Mouse (Mus musculus) heart, postnatal 0 days (tissue): ENCODE measurements around the gene Clec11a. TPM values are rescaled to one million over a fixed set of nuclear protein-coding genes. Genes with fewer than 3 reads are reported as not detected.

Source experiments
- ATAC-seq: fragments of 200-750 bp; cut with Nextera tagmentation; 2 replicates; pipeline ENCODE4 v1.8.0; 2017; ENCODE audit warnings: low read depth, moderate number of reproducible peaks, moderate library complexity; ENCODE audit not compliant: insufficient read depth
- DNase-seq: peaks from one replicate; pipeline ENCODE4 v3.0.0-alpha.2; 2016; ENCODE audit warnings: low spot score
- H3K27ac ChIP-seq: fragments of 300-500 bp; sonication (generic); 2 replicates; pipeline ENCODE4 v1.5.1; 2014; ENCODE audit warnings: low read depth, mild to moderate bottlenecking
- H3K27me3 ChIP-seq: fragments of 300-500 bp; sonication (generic); 2 replicates; pipeline ENCODE4 v1.6.1; 2014; ENCODE audit warnings: low read length, mixed read lengths; ENCODE audit not compliant: control insufficient read depth, insufficient read depth
- H3K36me3 ChIP-seq: fragments of 300-500 bp; sonication (generic); replicated peaks from 2 replicates; pipeline ENCODE4 v1.6.1; 2014; ENCODE audit warnings: low read length, mixed read lengths; ENCODE audit not compliant: control insufficient read depth, insufficient read depth
- H3K4me1 ChIP-seq: fragments of 300-500 bp; sonication (generic); 2 replicates; pipeline ENCODE4 v1.6.1; 2014; ENCODE audit warnings: antibody characterized with exemption; ENCODE audit not compliant: control insufficient read depth, insufficient read depth
- H3K4me2 ChIP-seq: fragments of 300-500 bp; sonication (generic); 2 replicates; pipeline ENCODE4 v1.6.1; 2014; ENCODE audit warnings: low read depth, mild to moderate bottlenecking, low read length, moderate library complexity
- H3K4me3 ChIP-seq: fragments of 300-500 bp; sonication (generic); 2 replicates; pipeline ENCODE4 v1.5.1; 2014; ENCODE audit warnings: low read depth, low read length
- H3K9ac ChIP-seq: fragments of 300-500 bp; sonication (generic); replicated peaks from 2 replicates; pipeline ENCODE4 v1.6.1; 2014; ENCODE audit warnings: low read depth, low read length, mixed read lengths
- H3K9me3 ChIP-seq: fragments of 300-500 bp; sonication (generic); replicated peaks from 2 replicates; pipeline ENCODE4 v1.6.1; 2016; ENCODE audit warnings: low read length; ENCODE audit not compliant: control insufficient read depth
- CTCF ChIP-seq: IDR thresholded peaks from 2 replicates; pipeline ENCODE4 v1.5.1; 2016; ENCODE audit warnings: antibody characterized with exemption, control low read depth, low read depth
- EP300 ChIP-seq: IDR thresholded peaks from 2 replicates; pipeline ENCODE4 v1.6.1; 2016; ENCODE audit warnings: antibody characterized with exemption, low read depth
- WGBS: fragments of 180-500 bp; shearing (Covaris S2); extraction: QIAGEN DNeasy Blood & Tissue Kit; methylation state at CpG from one replicate; pipeline ENCODE4 v1.1.7; 2014; 5-methylcytosine and 5-hydroxymethylcytosine counted together
- polyA plus RNA-seq: library from polyadenylated mRNA; unstranded; fragments of >200 nt; fragmentation: Nextera tagmentation; extraction: Ambion mirVana; gene quantifications from 2 replicates; pipeline ENCODE4 v1.2.1, GENCODE M21; 2015
- total RNA-seq: library from RNA; depleted of rRNA; stranded (reverse); fragments of >200 nt; gene quantifications from 2 replicates; pipeline ENCODE4 v1.2.3, GENCODE M21; 2014; ENCODE audit warnings: low replicate concordance

The Clec11a gene
- total and polyA plus RNA-seq, 2 experiments from 2014 or later, result 1.00 to 1.4 TPM

DNA sequence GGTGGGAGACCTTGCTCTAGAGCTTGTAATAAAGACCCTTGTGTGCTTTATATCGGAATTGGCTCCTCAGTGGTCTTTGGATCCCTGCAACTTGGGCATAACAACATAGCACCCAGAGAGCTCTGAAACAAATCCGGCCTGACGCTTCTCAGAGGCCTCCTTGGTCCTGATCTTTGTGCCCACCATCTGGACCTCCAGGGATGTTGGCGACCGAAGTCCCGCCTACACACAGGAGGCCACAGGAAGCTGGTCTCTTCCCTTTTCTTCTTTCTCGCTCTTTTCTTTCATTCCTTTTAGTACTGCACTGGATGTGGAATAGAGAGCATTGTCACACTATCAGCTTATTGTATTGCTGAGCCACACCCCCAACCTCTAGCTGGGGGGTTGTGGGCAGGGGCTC lies 33.3 kb downstream of the Clec11a start:
- ATAC-seq (no peak), DNase-seq (no peak)
- Histone ChIP-seq H3K9ac (no peak overlapping the region), H3K4me1 (no peaks in the 10 kb centered on the region), H3K9me3 (no peaks in the 10 kb centered on the region), H3K36me3 (no peaks in the 10 kb centered on the region), H3K4me3 (no peak overlapping the region), H3K27ac (no peak overlapping the region), H3K27me3 (0 out of 2 replicates have a peak, but pooled peaks cover 15% of the 10 kb centered on the region), H3K4me2 (no peak overlapping the region)
- TF ChIP-seq EP300 (no peak), CTCF (no peak)
- 56% methylated on average over 7 of the region's 7 CpGs for WGBS

DNA sequence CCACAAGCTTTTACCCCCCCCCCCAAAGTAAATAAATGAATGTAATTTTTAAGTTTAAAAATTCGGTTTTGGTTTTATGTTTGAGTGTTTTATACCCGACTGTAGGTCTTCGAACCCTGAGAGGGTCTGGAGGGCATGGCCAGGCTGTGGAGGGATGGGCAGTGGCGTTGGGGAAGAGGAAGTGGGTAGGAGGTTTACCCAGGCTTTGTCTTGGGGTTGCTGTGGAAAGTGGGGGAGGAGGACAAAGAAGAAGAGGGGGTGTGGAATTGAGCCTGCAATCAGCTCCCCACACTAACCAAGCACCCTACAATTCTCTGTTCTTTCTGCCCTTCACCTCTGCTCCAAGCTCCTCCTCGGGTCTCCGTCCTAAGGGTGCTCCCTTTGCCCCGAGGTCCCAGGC lies 34.2 kb downstream of the Clec11a start:
- Histone ChIP-seq H3K9ac (no peak overlapping the region), H3K4me1 (no peaks in the 10 kb centered on the region), H3K9me3 (no peaks in the 10 kb centered on the region), H3K27me3 (peaks cover 19% of the 10 kb centered on the region; the same call in 1 of the 2 replicates), H3K4me2 (no peak overlapping the region), H3K4me3 (no peak overlapping the region), H3K27ac (no peak overlapping the region), H3K36me3 (no peaks in the 10 kb centered on the region)
- TF ChIP-seq EP300 (no peak), CTCF (no peak)
- WGBS, result 83% methylated on average over 7 of the region's 7 CpGs
- DNase-seq (no peak), ATAC-seq (no peak)

DNA sequence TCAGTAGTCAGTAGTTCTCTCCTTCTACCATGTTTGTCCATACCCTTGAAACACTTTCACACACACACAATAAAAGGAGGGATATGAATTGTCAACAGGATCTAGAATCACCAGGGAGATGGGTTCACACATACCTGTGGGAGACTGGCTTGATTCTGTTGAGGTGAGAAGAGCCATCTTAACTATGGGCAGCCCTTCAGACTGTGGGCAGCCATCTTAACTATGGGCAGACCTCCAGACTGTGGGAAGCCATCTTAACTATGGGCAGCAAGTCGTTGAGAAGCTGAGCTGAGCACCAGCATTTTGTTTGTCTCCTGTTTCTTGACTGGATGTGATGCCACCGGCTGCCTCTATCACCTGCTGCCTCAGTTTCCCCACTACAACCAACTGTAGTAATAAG lies 35.4 kb downstream of the Clec11a start:
- Histone ChIP-seq H3K9me3 (no peaks in the 10 kb centered on the region), H3K27ac (no peak overlapping the region), H3K36me3 (no peaks in the 10 kb centered on the region), H3K4me3 (no peak overlapping the region), H3K27me3 (peaks cover 19% of the 10 kb centered on the region; the same call in 1 of the 2 replicates), H3K4me2 (no peak overlapping the region), H3K4me1 (no peaks in the 10 kb centered on the region), H3K9ac (no peak overlapping the region)
- 64% methylated on average over 2 of the region's 2 CpGs for WGBS
- no peak for DNase-seq
- ATAC-seq, result no peak
- TF ChIP-seq CTCF, result no peak
- no peak for TF ChIP-seq EP300

DNA sequence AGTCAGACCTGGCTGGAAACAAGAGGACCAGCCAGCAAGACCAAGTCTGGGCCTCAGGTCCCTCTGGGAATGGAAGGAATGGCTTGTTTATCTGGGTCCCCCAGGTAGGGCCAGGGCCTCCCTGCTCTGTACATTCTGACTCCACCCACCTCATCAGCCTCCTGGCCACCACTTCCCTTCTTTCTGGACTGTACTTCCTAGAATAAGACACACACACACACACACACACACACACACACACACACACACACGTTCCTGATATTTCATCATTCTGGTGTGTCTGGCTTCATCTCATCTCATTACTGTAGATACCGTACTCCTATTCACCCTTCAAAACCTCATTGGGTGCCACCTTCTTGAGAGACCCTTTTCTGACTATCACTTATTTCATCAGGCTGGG lies 37.3 kb downstream of the Clec11a start:
- ATAC-seq (no peak), DNase-seq (no peak)
- TF ChIP-seq EP300, result no peak
- no peak for TF ChIP-seq CTCF
- no peaks in the 10 kb centered on the region for H3K36me3 ChIP-seq
- no peak overlapping the region for H3K4me2 ChIP-seq
- H3K9me3 ChIP-seq, result no peaks in the 10 kb centered on the region
- 78% methylated on average over 2 of the region's 2 CpGs for WGBS
- H3K4me1 ChIP-seq, result no peaks in the 10 kb centered on the region
- H3K27ac ChIP-seq, result no peak overlapping the region
- H3K4me3 ChIP-seq, result no peak overlapping the region
- H3K9ac ChIP-seq, result no peak overlapping the region
- H3K27me3 ChIP-seq, result peaks cover 15% of the 10 kb centered on the region; the same call in 1 of the 2 replicates

DNA sequence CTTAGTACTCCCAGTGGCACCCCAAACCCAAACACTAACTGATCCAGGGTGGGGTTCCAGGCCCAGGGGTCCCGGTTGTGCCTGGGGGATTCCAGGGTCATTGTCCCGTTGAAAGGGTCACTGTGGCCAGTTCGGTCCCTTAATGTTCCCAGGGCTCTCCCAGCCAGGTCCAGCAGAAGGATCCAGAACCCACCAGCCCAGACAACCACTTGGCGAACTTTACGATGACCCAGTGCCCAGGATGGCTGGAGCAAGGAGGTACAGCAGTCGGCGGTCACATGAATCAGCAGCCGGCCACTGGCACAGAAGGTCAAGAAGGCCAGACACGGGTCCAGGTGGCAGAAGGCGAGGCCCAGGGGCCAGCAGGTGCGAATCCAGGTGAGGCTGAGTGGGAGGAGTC lies 38.6 kb downstream of the Clec11a start:
- DNase-seq, result no peak
- no peak overlapping the region for H3K4me3 ChIP-seq
- H3K27me3 ChIP-seq, result peaks cover 12% of the 10 kb centered on the region; the same call in 1 of the 2 replicates
- WGBS, result 71% methylated on average over 11 of the region's 11 CpGs
- no peak overlapping the region for H3K4me2 ChIP-seq
- H3K36me3 ChIP-seq, result no peaks in the 10 kb centered on the region
- ATAC-seq, result no peak
- no peak overlapping the region for H3K9ac ChIP-seq
- no peaks in the 10 kb centered on the region for H3K9me3 ChIP-seq
- H3K27ac ChIP-seq, result no peak overlapping the region
- no peaks in the 10 kb centered on the region for H3K4me1 ChIP-seq
- TF ChIP-seq EP300 (no peak), CTCF (no peak)

DNA sequence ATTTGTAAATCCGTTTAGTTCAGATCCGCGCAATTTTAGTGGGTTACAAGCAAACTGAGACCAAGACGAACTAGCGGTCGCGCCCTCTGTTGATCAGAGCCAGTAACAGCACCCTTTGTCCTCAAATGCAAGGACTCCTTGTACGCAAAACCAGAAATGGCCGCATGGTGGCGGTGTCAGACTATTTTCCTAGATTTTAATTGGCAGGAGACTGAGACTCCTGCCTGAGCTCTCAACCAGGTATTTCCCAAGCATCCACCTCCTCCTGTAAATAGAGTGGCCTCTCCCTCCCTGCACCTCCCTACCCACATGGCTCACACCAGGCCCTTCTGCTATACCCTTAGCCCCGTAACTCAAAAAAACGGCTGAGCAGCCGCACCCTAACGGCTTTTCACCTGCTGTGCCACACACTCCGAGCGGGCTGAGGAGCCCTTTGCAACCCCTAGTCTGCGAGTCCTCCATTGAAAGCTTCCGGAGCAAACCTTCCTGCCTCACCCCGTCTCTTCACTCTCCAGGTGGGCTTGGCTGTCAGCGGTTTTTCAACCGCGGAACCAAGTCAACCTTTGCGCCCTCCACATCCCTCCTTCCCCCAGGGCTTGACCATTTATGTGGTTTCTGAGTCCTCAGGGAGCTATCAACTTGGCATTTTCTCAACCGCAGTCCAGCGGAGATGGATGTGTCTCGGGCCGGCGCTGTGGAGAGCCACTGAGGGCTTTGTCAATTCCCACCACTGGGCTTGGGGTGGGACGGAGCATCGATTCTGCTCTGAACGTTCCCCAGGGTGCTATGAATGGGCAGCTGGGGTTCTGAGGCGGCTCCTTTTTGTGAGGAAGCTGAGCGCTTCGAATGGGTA lies 43.7 kb downstream of the Clec11a start:
- Histone ChIP-seq H3K27ac (no peak overlapping the region), H3K9ac (no peak overlapping the region), H3K36me3 (no peaks in the 10 kb centered on the region), H3K4me3 (no peak overlapping the region), H3K4me1 (no peaks in the 10 kb centered on the region), H3K4me2 (no peak overlapping the region), H3K27me3 (peaks cover 21% of the 10 kb centered on the region), H3K9me3 (no peaks in the 10 kb centered on the region)
- ATAC-seq (peak; percentile 71; the same call in 1 of the 2 replicates), DNase-seq (peak; percentile 84)
- peak; percentile 98 for TF ChIP-seq CTCF
- no peak for TF ChIP-seq EP300
- WGBS, result 5% methylated on average over 34 of the region's 34 CpGs
